Mouse (Mus musculus) gastrocnemius, postnatal 14 days (tissue): ENCODE results near the gene Btla. TPM values are rescaled to one million over a fixed set of nuclear protein-coding genes. Genes with fewer than 3 reads are reported as not detected.

Experiments used
- DNase-seq: peaks from one replicate; pipeline ENCODE4 v3.0.0; 2021; ENCODE audit warnings: mixed read lengths
- intact Hi-C: fragments of 180-260 bp; cut with DNase I; formaldehyde crosslinking; loops from one replicate; pipeline ENCODE4 v1.15.1; 2025; ENCODE audit warnings: low total_unique reads
- total RNA-seq, 2 experiments: library from RNA; stranded (reverse); gene quantifications; 2 replicates each; pipeline ENCODE4 v1.2.3; 2021

Btla gene
- total RNA-seq, 2 experiments from 2014 or later: 0.16 to 0.18 TPM

DNA sequence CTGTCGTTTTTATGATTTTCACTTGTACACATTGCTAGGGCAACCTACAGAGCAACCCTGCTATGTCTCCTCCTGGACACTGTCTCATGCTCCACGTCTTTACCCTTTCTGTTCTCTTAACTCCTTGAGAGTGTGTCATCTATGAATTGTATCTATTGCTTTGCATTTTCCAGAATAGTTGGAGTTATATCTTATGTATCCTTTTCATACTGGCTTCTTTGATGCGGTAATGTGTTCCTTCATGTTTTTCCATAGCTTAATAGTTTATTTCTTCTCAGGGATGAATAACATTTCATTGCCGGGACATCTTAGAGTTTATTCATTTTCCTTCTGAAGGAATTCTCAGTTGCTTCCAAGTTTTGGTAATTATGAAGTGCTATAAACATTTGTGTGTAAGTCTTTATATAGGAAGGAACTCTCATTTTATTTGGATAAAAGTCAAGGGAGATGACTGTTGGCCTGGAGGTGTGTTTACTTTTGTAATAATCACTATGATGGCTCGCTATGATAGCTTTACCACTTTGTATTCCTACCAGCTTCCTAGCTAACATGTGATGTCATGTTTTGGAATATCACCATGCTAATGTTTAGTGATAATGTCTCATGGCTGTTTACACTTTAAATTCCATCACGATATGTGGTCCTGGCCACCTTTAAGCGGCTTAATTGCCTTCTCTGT is 31.2 kb downstream of the Btla start:
- DNase-seq: no peak
- intact Hi-C loops: no loop called here

DNA sequence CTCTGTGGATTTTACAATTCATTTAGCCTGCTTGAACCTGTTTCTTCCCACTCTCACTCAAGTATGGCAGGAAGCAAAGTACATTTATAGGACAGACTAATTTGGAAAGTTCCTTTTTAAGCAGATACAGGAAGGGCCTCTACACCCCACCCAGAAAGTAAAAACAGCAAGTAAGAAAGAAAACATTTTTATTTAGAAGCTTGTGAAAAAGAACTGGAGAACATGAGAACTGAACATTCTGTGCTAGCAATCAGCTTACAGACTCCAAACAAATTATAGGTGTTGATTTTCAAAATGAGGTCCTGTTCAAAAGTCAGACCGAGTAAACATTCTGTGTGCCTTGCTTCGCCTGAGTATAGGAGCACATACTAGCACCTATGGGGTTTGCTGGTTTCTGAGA is 32.8 kb downstream of the Btla start:
- DNase-seq: no peak
- intact Hi-C loops: no loop called here

DNA sequence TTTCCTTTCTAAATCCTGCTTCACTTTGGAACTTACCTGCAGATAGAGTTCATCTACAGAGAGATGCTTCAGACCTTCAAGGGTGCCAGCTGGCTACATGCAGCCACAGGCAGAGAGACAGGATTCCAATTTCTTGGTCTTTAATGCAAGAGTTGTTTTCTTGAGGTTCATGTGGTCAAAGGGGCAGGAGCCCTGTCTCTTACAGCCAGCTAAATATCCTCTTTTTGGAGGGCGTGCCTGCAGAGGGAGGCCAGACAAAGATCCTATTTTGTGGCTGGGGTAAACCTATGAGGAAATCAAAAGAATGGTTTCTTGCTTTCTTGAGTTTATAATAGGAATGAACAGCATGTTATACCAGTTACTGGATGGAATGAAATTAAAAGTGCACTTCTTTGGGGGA is 33.5 kb downstream of the Btla start:
- intact Hi-C loops: no loop called here

DNA sequence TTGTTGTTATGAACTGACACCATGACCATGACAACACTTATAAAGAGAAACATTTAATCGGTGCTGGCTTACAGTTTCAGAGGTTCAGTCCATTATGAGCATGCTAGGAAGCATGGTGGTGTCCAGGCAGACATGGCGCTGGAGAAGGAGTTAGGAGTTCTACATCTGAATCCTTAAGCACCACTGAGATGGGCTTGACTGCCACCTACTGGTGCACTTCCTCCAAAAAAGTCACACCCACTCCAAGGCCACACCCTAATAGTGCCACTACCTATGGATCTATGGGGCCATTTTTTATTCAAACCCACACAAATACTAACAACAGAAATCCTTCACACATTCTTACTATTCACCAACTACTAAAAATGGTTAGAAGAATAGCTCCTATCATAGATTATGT is 35.5 kb downstream of the Btla start:
- no peak for DNase-seq
- intact Hi-C loops: no loop called here

More for the DNA sequence above, 33.5 kb downstream of the Btla start:
- no peak for DNase-seq

DNA sequence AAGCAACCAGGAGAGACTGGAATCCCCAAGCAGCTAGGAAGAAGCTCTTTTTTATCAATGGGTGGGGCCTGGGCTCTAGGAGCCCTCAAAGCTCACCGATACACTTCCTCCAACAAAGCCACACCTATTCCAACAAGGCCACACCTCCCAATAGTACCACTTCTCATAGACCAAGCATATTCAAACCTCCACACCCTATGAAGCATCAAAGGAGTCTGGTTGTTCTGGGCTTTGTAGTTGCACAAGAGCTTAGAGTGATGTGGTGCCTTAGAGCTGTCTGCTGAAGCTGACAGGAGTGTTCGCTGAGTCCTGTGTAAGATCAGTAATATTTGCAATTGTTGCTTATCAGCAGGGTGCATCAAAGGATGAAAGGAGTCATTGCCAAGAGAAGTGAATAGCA is 37.2 kb downstream of the Btla start:
- DNase-seq: no peak
- intact Hi-C loops: no loop called here

DNA sequence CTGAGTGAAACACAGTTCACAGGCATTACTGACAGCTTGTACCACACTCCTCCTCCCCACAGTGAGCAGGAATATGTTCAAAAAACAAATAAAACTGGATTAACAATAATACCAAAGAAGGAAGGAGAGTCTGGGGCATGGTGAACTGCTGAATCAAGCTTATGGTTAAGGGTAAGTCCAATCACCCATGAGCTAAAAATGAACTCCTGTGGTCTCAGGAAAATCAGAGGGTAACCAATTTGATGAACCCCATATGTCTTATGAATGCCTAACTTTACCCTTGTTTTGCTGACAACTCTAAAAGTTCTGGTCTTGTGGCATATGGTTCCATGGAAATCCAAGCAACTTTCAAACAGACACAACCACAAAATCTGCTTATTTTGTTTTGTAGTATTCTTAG is 37.9 kb downstream of the Btla start:
- intact Hi-C loops: no loop called here
- no peak for DNase-seq

DNA sequence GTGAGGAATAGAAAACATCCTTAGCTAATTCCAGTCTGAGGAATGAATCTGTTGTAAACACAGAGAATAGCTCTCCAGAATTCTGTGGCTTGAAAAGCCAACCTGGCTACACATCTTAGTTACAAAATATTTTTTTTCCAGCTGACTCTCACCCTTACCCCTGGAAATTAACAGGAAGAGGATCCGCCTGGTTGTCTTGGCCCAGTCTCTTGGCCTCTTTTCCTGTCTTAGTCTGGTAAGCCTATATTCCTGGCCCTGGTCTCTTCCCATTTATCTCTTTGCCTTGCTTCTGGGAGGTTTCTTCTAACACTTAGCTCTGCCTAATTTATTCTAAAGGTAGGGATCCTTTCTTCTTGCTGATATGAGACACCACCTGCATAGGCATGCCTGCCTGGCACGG is 45.8 kb downstream of the Btla start:
- intact Hi-C loops: no loop called here
- no peak for DNase-seq

DNA sequence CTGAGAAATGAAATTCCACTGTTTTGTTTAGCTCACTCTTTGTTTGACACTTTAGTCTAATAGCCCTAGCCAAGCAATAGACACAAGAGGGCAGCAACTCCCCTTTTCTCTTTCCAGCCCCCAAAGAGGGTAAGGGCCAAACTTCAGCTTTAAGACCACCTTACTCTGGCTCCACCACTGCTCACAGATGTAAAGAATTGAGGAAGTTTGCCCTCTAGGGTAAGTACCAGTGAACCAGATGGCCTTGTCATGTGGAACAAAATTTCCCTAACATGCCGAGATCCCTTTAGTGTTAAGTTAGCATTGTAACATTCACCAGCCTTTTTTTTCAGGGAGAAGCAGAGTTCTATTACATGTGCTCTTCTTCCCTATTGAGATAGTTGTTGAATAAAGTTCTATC is 59.0 kb downstream of the Btla start:
- intact Hi-C loops: no loop called here
- DNase-seq: no peak

DNA sequence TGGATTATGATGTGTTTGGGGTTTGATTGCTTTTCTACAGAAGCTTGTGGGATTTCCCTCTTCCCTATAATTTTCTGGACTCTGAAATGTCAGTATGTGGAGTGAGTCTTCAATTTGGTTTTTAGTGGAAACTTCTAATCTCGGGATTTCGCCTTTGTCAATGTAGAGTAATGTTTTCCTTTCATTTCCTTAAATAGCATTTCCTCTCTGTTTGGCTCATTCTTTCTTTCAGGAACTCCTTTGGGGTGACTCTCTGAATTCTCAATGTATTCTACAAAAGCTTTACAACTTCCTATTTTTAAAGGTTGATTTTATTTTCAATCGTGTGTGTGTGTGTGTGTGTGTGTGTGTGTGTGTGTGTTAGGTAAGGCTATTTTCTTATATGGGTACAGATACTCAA is 73.7 kb downstream of the Btla start:
- intact Hi-C loops: no loop called here
- no peak for DNase-seq

Other genes with a start within 250 kb of the Btla start
- 10 to 100 TPM; 67.2 to 85.5 TPM for gene Ccdc80, start 130.9 kb upstream of the Btla start, total RNA-seq
- gene Slc35a5, start 65.6 kb upstream of the Btla start, total RNA-seq: 1 to 10 TPM; 5.5 to 6.7 TPM
- 10 to 100 TPM; 19.0 to 20.8 TPM for gene Atg3, start 65.5 kb upstream of the Btla start, total RNA-seq
- gene Cd200, start 184.7 kb downstream of the Btla start, total RNA-seq: 10 to 100 TPM; 31.6 to 41.3 TPM